Mouse (Mus musculus) midbrain, embryonic 16.5 days (tissue): ENCODE results near the gene Gpatch3. TPM values are rescaled to one million over a fixed set of nuclear protein-coding genes. Genes with fewer than 3 reads are reported as not detected.

Experiments used
- ATAC-seq: fragments of 200-750 bp; cut with Nextera tagmentation; 2 replicates; pipeline ENCODE4 v1.8.0; 2017; ENCODE audit warnings: moderate TSS enrichment
- H3K27ac ChIP-seq: fragments of 300-500 bp; sonication (generic); 2 replicates; pipeline ENCODE4 v1.5.1; 2014; ENCODE audit warnings: mild to moderate bottlenecking, low read length, mixed read lengths
- H3K27me3 ChIP-seq: fragments of 300-500 bp; sonication (generic); 2 replicates; pipeline ENCODE4 v1.6.1; 2014; ENCODE audit warnings: low read depth, low read length, mixed read lengths; ENCODE audit not compliant: control insufficient read depth, insufficient read depth
- H3K36me3 ChIP-seq: fragments of 300-500 bp; sonication (generic); 2 replicates; pipeline ENCODE4 v1.6.1; 2014; ENCODE audit warnings: mild to moderate bottlenecking, low read length, moderate library complexity, mixed read lengths; ENCODE audit not compliant: control insufficient read depth, insufficient read depth
- H3K4me1 ChIP-seq: fragments of 300-500 bp; sonication (generic); 2 replicates; pipeline ENCODE4 v1.6.1; 2014; ENCODE audit warnings: mild to moderate bottlenecking, low read length, mixed read lengths; ENCODE audit not compliant: control insufficient read depth, insufficient read depth
- H3K4me2 ChIP-seq: fragments of 300-500 bp; sonication (generic); 2 replicates; pipeline ENCODE4 v1.6.1; 2014; ENCODE audit warnings: mild to moderate bottlenecking, low read length, mixed read lengths
- H3K4me3 ChIP-seq: fragments of 300-500 bp; sonication (generic); 2 replicates; pipeline ENCODE4 v1.5.1; 2014; ENCODE audit warnings: low read depth, mild to moderate bottlenecking, low read length, moderate library complexity, mixed read lengths
- H3K9ac ChIP-seq: fragments of 300-500 bp; sonication (generic); 2 replicates; pipeline ENCODE4 v1.6.1; 2014; ENCODE audit warnings: low read depth, low read length, mixed read lengths
- H3K9me3 ChIP-seq: fragments of 300-500 bp; sonication (generic); replicated peaks from 2 replicates; pipeline ENCODE4 v1.6.1; 2014; ENCODE audit warnings: mild to moderate bottlenecking, low read length, mixed read lengths; ENCODE audit not compliant: control insufficient read depth, poor library complexity, severe bottlenecking
- WGBS: fragments of 180-500 bp; shearing (Covaris S2); extraction: QIAGEN DNeasy Blood & Tissue Kit; methylation state at CpG from one replicate; pipeline ENCODE4 v1.1.7; 2014; 5-methylcytosine and 5-hydroxymethylcytosine counted together
- polyA plus RNA-seq: library from polyadenylated mRNA; unstranded; fragments of >200 nt; fragmentation: Nextera tagmentation; extraction: Ambion mirVana; gene quantifications from 2 replicates; pipeline ENCODE4 v1.2.1, GENCODE M21; 2015

Gpatch3 gene
- polyA plus RNA-seq, 1 experiment from 2014 or later = 6.5 TPM

GRCm38 (mm10) chr4:133553448-133554330 is 20.9 kb upstream of the Gpatch3 start:
- H3K9me3 ChIP-seq = no peaks in the 10 kb centered on the region
- no peaks in the 10 kb centered on the region for H3K36me3 ChIP-seq
- H3K4me1 ChIP-seq = no peaks in the 10 kb centered on the region
- no peak overlapping the region for H3K27ac ChIP-seq
- ATAC-seq = no peak
- H3K9ac ChIP-seq = no peak overlapping the region
- 75% methylated on average over 19 of the region's 19 CpGs for WGBS
- H3K27me3 ChIP-seq = 0 out of 2 replicates have a peak, but pooled peaks cover 2% of the 10 kb centered on the region
- no peak overlapping the region for H3K4me2 ChIP-seq
- H3K4me3 ChIP-seq = no peak overlapping the region

- Histone ChIP-seq H3K4me2 (no peak overlapping the region), H3K4me1 (no peaks in the 10 kb centered on the region), H3K9me3 (no peaks in the 10 kb centered on the region), H3K4me3 (no peak overlapping the region), H3K27me3 (no peaks in the 10 kb centered on the region), H3K27ac (no peak overlapping the region), H3K9ac (no peak overlapping the region), H3K36me3 (no peaks in the 10 kb centered on the region)
- ATAC-seq = no peak
- WGBS = 37% methylated on average over 10 of the region's 10 CpGs
Measured at GRCm38 (mm10) chr4:133557041-133557717, 17.4 kb upstream of the Gpatch3 start.

- Histone ChIP-seq H3K36me3 (no peaks in the 10 kb centered on the region), H3K9me3 (no peaks in the 10 kb centered on the region), H3K9ac (no peak overlapping the region), H3K27me3 (no peaks in the 10 kb centered on the region), H3K27ac (no peak overlapping the region), H3K4me1 (no peaks in the 10 kb centered on the region), H3K4me3 (no peak overlapping the region), H3K4me2 (no peak overlapping the region)
- 73% methylated on average over 4 of the region's 4 CpGs for WGBS
- ATAC-seq = no peak
Measured at GRCm38 (mm10) chr4:133559846-133560245, 14.7 kb upstream of the Gpatch3 start.

GRCm38 (mm10) chr4:133561622-133562021 is 12.9 kb upstream of the Gpatch3 start:
- Histone ChIP-seq H3K36me3 (no peaks in the 10 kb centered on the region), H3K4me2 (no peak overlapping the region), H3K4me1 (no peaks in the 10 kb centered on the region), H3K9me3 (no peaks in the 10 kb centered on the region), H3K27me3 (no peaks in the 10 kb centered on the region), H3K27ac (no peak overlapping the region), H3K4me3 (no peak overlapping the region), H3K9ac (no peak overlapping the region)
- 78% methylated on average over 4 of the region's 4 CpGs for WGBS
- ATAC-seq = no peak

GRCm38 (mm10) chr4:133563123-133563571 is 11.4 kb upstream of the Gpatch3 start:
- Histone ChIP-seq H3K4me2 (no peak overlapping the region), H3K27ac (no peak overlapping the region), H3K9ac (no peak overlapping the region), H3K36me3 (no peaks in the 10 kb centered on the region), H3K4me1 (no peaks in the 10 kb centered on the region), H3K4me3 (no peak overlapping the region), H3K9me3 (no peaks in the 10 kb centered on the region), H3K27me3 (no peaks in the 10 kb centered on the region)
- no peak for ATAC-seq
- 77% methylated on average over 11 of the region's 11 CpGs for WGBS

- Histone ChIP-seq H3K9me3 (no peaks in the 10 kb centered on the region), H3K27me3 (no peaks in the 10 kb centered on the region), H3K36me3 (no peaks in the 10 kb centered on the region), H3K4me1 (no peaks in the 10 kb centered on the region), H3K4me2 (no peak overlapping the region), H3K27ac (no peak overlapping the region), H3K9ac (no peak overlapping the region), H3K4me3 (no peak overlapping the region)
- ATAC-seq = no peak
- 32% methylated on average over 8 of the region's 8 CpGs for WGBS
Measured at GRCm38 (mm10) chr4:133567251-133567650, 7.3 kb upstream of the Gpatch3 start.

GRCm38 (mm10) chr4:133569291-133570065 is 5.1 kb upstream of the Gpatch3 start:
- WGBS = 87% methylated on average over 10 of the region's 10 CpGs
- no peaks in the 10 kb centered on the region for H3K9me3 ChIP-seq
- no peak for ATAC-seq
- no peak overlapping the region for H3K9ac ChIP-seq
- no peaks in the 10 kb centered on the region for H3K27me3 ChIP-seq
- H3K27ac ChIP-seq = no peak overlapping the region
- no peaks in the 10 kb centered on the region for H3K36me3 ChIP-seq
- H3K4me2 ChIP-seq = no peak overlapping the region
- H3K4me1 ChIP-seq = no peaks in the 10 kb centered on the region
- H3K4me3 ChIP-seq = no peak overlapping the region

GRCm38 (mm10) chr4:133570066-133570466 is 4.5 kb upstream of the Gpatch3 start:
- no peak overlapping the region for H3K4me2 ChIP-seq
- no peaks in the 10 kb centered on the region for H3K9me3 ChIP-seq
- H3K27me3 ChIP-seq = no peaks in the 10 kb centered on the region
- ATAC-seq = no peak
- H3K4me3 ChIP-seq = no peak overlapping the region
- 65% methylated on average over 10 of the region's 10 CpGs for WGBS
- no peaks in the 10 kb centered on the region for H3K36me3 ChIP-seq
- no peak overlapping the region for H3K9ac ChIP-seq
- H3K27ac ChIP-seq = no peak overlapping the region
- peaks cover under 1% of the 10 kb centered on the region; the same call in 1 of the 2 replicates for H3K4me1 ChIP-seq
